26 mouse cellular contexts compared by ENCODE assay signal in the genomic region with DNA sequence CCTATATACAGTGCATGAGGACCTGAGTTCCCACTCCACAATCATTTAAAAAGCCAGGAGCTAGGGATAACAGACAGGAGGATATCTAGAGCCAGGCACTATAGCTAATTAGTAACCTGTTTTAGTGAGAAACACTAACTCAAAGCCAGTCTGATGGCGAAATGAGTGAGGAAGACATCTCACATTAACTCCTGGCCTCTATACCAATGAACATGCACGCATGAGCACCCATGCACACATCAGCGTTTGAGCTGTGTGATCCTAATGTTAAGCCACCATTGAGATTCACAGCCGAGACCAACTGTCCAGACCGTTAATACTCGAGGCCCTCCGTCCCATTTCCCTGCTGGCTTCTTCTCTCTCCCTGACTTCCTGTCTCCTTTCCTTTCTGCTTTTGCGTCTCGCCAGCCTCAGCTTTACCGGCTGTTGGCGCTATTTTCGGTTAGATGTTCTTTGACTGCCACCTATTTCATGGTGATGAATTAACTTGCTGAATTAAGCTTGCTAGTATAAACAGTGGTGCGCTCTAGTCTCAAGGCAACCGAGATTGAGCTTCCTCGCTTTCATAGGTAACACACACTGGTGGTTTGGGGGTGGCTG. TPM values are rescaled to one million over a fixed set of nuclear protein-coding genes. Genes with fewer than 3 reads are reported as not detected.
DNase-seq lines count a peak whose midpoint lies in the region; ATAC-seq and TF ChIP-seq lines count a peak whose summit lies in the region.
"Had no signal": no experiment of that assay in that cellular context is flagged by ENCODE, and none has a peak within 500 bp of the region (broad histone marks: within the 10 kb centered on the region; RNA-seq: fewer than 3 reads in every experiment).

No protein-coding gene starts in this region.

- no peak for DNase-seq in heart, postnatal 36 days
- peak; percentile 56 to 63 for DNase-seq in kidney, adult 8-10 months
- DNase-seq in kidney, postnatal 14 days = peak; percentile 63
- DNase-seq in lung, postnatal 14 days = no peak
- no peak for DNase-seq in midbrain, postnatal 0 days (ENCODE audit: low spot score)
- no peak for DNase-seq in forebrain, postnatal 0 days
- DNase-seq: adrenal gland, adult 2 months; B cell, adult 2 months; cerebellum, adult 8-10 months; gastrocnemius, postnatal 25 days; heart, postnatal 4 days had no signal

- WGBS in heart, embryonic 13.5 days = 90% methylated on average over 15 of the region's 15 CpGs
- WGBS in liver, embryonic 15.5 days (ENCODE audit: insufficient replicate concordance) = 84% methylated on average over 15 of the region's 15 CpGs
- WGBS in midbrain, postnatal 0 days = 96% methylated on average over 15 of the region's 15 CpGs
- 96% methylated on average over 15 of the region's 15 CpGs for WGBS in forebrain, postnatal 0 days

- no peaks in the 10 kb centered on the region for H3K9me3 ChIP-seq in heart, embryonic 13.5 days
- no peaks in the 10 kb centered on the region for H3K9me3 ChIP-seq in liver, embryonic 15.5 days (replicated peaks)
- no peaks in the 10 kb centered on the region for H3K9me3 ChIP-seq in midbrain, postnatal 0 days (ENCODE audit: low read length)
- no peaks in the 10 kb centered on the region for H3K9me3 ChIP-seq in forebrain, postnatal 0 days (ENCODE audit: low read length)
- H3K9me3 ChIP-seq: forebrain, embryonic 12.5 days; limb, embryonic 13.5 days; lung, embryonic 15.5 days; midbrain, embryonic 12.5 days; neural tube, embryonic 12.5 days had no signal

- H3K4me3 ChIP-seq in heart, embryonic 13.5 days = no peak overlapping the region
- H3K4me3 ChIP-seq in liver, embryonic 15.5 days (replicated peaks) = peak overlapping the region; percentile 92
- no peak overlapping the region for H3K4me3 ChIP-seq in midbrain, postnatal 0 days (ENCODE audit: low read depth, low read length)
- H3K4me3 ChIP-seq in forebrain, postnatal 0 days (ENCODE audit: low read depth, low read length) = no peak overlapping the region
- H3K4me3 ChIP-seq: forebrain, embryonic 12.5 days; limb, embryonic 13.5 days; lung, embryonic 15.5 days; midbrain, embryonic 12.5 days; neural tube, embryonic 12.5 days had no signal

- no peak overlapping the region for H3K9ac ChIP-seq in heart, embryonic 13.5 days
- H3K9ac ChIP-seq in liver, embryonic 15.5 days = peak overlapping the region; percentile 98
- no peak overlapping the region for H3K9ac ChIP-seq in midbrain, postnatal 0 days (replicated peaks; ENCODE audit: low read length, poor library complexity, severe bottlenecking)
- no peak overlapping the region for H3K9ac ChIP-seq in forebrain, postnatal 0 days
- H3K9ac ChIP-seq: forebrain, embryonic 12.5 days; limb, embryonic 13.5 days; lung, embryonic 15.5 days; midbrain, embryonic 12.5 days; neural tube, embryonic 12.5 days had no signal

- intact Hi-C loops in heart, postnatal 36 days (cut with DNase I) = loop anchor here (5.0 kb wide), 2 partner anchors 78 to 152 kb away; partner anchors contain the start of gene St3gal6

- ATAC-seq in heart, embryonic 13.5 days (ENCODE audit: extremely low read depth, insufficient number of reproducible peaks, low FRiP score, low TSS enrichment) = no peak
- ATAC-seq in liver, embryonic 15.5 days (ENCODE audit: insufficient read depth) = no peak
- ATAC-seq in midbrain, postnatal 0 days (ENCODE audit: low FRiP score) = no peak
- ATAC-seq in forebrain, postnatal 0 days = no peak
- ATAC-seq: hindbrain, postnatal 0 days; intestine, postnatal 0 days had no signal

- TF ChIP-seq CTCF in midbrain, postnatal 0 days (IDR thresholded peaks at IDR 0.05) = no peak
- no peak for TF ChIP-seq CTCF in forebrain, postnatal 0 days (IDR thresholded peaks at IDR 0.05; ENCODE audit: low read depth)

- H3K36me3 ChIP-seq in heart, embryonic 13.5 days = peaks cover 60% of the 10 kb centered on the region
- H3K36me3 ChIP-seq in liver, embryonic 15.5 days (replicated peaks) = peaks cover 69% of the 10 kb centered on the region
- H3K36me3 ChIP-seq in midbrain, postnatal 0 days (ENCODE audit: insufficient read depth, low read length) = peaks cover 34% of the 10 kb centered on the region
- H3K36me3 ChIP-seq in forebrain, postnatal 0 days (ENCODE audit: insufficient read depth) = peaks cover 36% of the 10 kb centered on the region; the same call in 1 of the 2 replicates

- H3K4me2 ChIP-seq in heart, embryonic 13.5 days = peak overlapping the region; percentile 91; the same call in 1 of the 2 replicates
- H3K4me2 ChIP-seq in liver, embryonic 15.5 days = peak overlapping the region; percentile 67
- H3K4me2 ChIP-seq in midbrain, postnatal 0 days (ENCODE audit: low read depth, low read length, poor library complexity, severe bottlenecking) = no peak overlapping the region
- no peak overlapping the region for H3K4me2 ChIP-seq in forebrain, postnatal 0 days (ENCODE audit: low read depth)
- H3K4me2 ChIP-seq: forebrain, embryonic 12.5 days; limb, embryonic 13.5 days; lung, embryonic 15.5 days; midbrain, embryonic 12.5 days; neural tube, embryonic 12.5 days had no signal

- H3K27me3 ChIP-seq in heart, embryonic 13.5 days (replicated peaks) = no peaks in the 10 kb centered on the region
- no peaks in the 10 kb centered on the region for H3K27me3 ChIP-seq in liver, embryonic 15.5 days
- H3K27me3 ChIP-seq in midbrain, postnatal 0 days (ENCODE audit: insufficient read depth, low read length) = no peaks in the 10 kb centered on the region
- no peaks in the 10 kb centered on the region for H3K27me3 ChIP-seq in forebrain, postnatal 0 days (ENCODE audit: insufficient read depth, low read length)
- H3K27me3 ChIP-seq: forebrain, embryonic 12.5 days; limb, embryonic 13.5 days; lung, embryonic 15.5 days; midbrain, embryonic 12.5 days; neural tube, embryonic 12.5 days had no signal

- H3K4me1 ChIP-seq in heart, embryonic 13.5 days = peaks cover 38% of the 10 kb centered on the region
- H3K4me1 ChIP-seq in liver, embryonic 15.5 days (replicated peaks) = peaks cover 59% of the 10 kb centered on the region
- H3K4me1 ChIP-seq in midbrain, postnatal 0 days (ENCODE audit: insufficient read depth, low read length) = no peaks in the 10 kb centered on the region
- H3K4me1 ChIP-seq in forebrain, postnatal 0 days (ENCODE audit: insufficient read depth) = peaks cover 3% of the 10 kb centered on the region; the same call in 1 of the 2 replicates
- H3K4me1 ChIP-seq: neural tube, embryonic 12.5 days had no signal

- no peak overlapping the region for H3K27ac ChIP-seq in heart, embryonic 13.5 days (replicated peaks)
- peak overlapping the region; percentile 88 for H3K27ac ChIP-seq in liver, embryonic 15.5 days (replicated peaks)
- no peak overlapping the region for H3K27ac ChIP-seq in midbrain, postnatal 0 days (ENCODE audit: low read depth, low read length)
- no peak overlapping the region for H3K27ac ChIP-seq in forebrain, postnatal 0 days (ENCODE audit: low read depth, low read length)
- H3K27ac ChIP-seq: forebrain, embryonic 12.5 days; hindbrain, postnatal 0 days; limb, embryonic 13.5 days; lung, embryonic 15.5 days; midbrain, embryonic 12.5 days; neural tube, embryonic 12.5 days; stomach, postnatal 0 days had no signal

RNA-seq across cellular contexts. Expression of gene Cpox, which starts 3.8 kb away (rescaled TPM):
- polyA plus RNA-seq in heart, embryonic 13.5 days (2015; fragmentation: Nextera tagmentation; extraction: Ambion mirVana) = 26.9 and 37.8 TPM in 2 replicates
- 10 to 100 TPM; 39.8 to 40.0 TPM for total RNA-seq in heart, postnatal 36 days (2021)
- polyA plus RNA-seq in liver, embryonic 15.5 days (2015; fragmentation: Nextera tagmentation; extraction: Ambion mirVana) = 496 and 576 TPM in 2 replicates
- 14.9 and 15.9 TPM in 2 replicates for total RNA-seq in midbrain, postnatal 0 days (2014; rRNA removed)
- 10.7 and 12.4 TPM in 2 replicates for polyA plus RNA-seq in midbrain, postnatal 0 days (2015; fragmentation: Nextera tagmentation; extraction: Ambion mirVana)
- 12.9 and 22.4 TPM in 2 replicates for total RNA-seq in forebrain, postnatal 0 days (2014; rRNA removed)
- polyA plus RNA-seq in forebrain, postnatal 0 days (2015; fragmentation: Nextera tagmentation; extraction: Ambion mirVana) = 5.9 and 10.0 TPM in 2 replicates

RNA-seq across cellular contexts. Expression of gene E330017A01Rik, which starts 35.4 kb away (rescaled TPM):
- not detected in 2 replicates for polyA plus RNA-seq in heart, embryonic 13.5 days (2015; fragmentation: Nextera tagmentation; extraction: Ambion mirVana)
- total RNA-seq in heart, postnatal 36 days (2021) = not detected
- not detected in 2 replicates for polyA plus RNA-seq in liver, embryonic 15.5 days (2015; fragmentation: Nextera tagmentation; extraction: Ambion mirVana)
- total RNA-seq in midbrain, postnatal 0 days (2014; rRNA removed) = not detected in 2 replicates
- polyA plus RNA-seq in midbrain, postnatal 0 days (2015; fragmentation: Nextera tagmentation; extraction: Ambion mirVana) = 0.14 TPM in 1 of 2 replicates, not detected in the other
- total RNA-seq in forebrain, postnatal 0 days (2014; rRNA removed) = not detected in 2 replicates
- 0.16 TPM in 1 of 2 replicates, not detected in the other for polyA plus RNA-seq in forebrain, postnatal 0 days (2015; fragmentation: Nextera tagmentation; extraction: Ambion mirVana)
- total RNA-seq: adrenal gland, adult 2 months; gastrocnemius, postnatal 25 days; heart, adult 8-10 months; heart, postnatal 4 days; hindbrain, postnatal 0 days; layer of hippocampus, postnatal 25 days; left cerebral cortex, postnatal 14 days; megakaryocyte progenitor cell, adult 5-6 weeks had no signal
- polyA plus RNA-seq: adrenal gland, adult 2 months; forebrain, embryonic 12.5 days; hindbrain, postnatal 0 days; intestine, postnatal 0 days; limb, embryonic 13.5 days; lung, embryonic 15.5 days; midbrain, embryonic 12.5 days; stomach, postnatal 0 days; thymus, postnatal 0 days had no signal

RNA-seq across cellular contexts. Expression of gene Gpr15, which starts 45.0 kb away (rescaled TPM):
- not detected in 2 replicates for polyA plus RNA-seq in heart, embryonic 13.5 days (2015; fragmentation: Nextera tagmentation; extraction: Ambion mirVana)
- total RNA-seq in heart, postnatal 36 days (2021) = not detected
- polyA plus RNA-seq in liver, embryonic 15.5 days (2015; fragmentation: Nextera tagmentation; extraction: Ambion mirVana) = 0.05 and 0.12 TPM in 2 replicates
- total RNA-seq in midbrain, postnatal 0 days (2014; rRNA removed) = 0.11 and 2.1 TPM in 2 replicates
- not detected in 2 replicates for polyA plus RNA-seq in midbrain, postnatal 0 days (2015; fragmentation: Nextera tagmentation; extraction: Ambion mirVana)
- 0.14 TPM in 1 of 2 replicates, not detected in the other for total RNA-seq in forebrain, postnatal 0 days (2014; rRNA removed)
- polyA plus RNA-seq in forebrain, postnatal 0 days (2015; fragmentation: Nextera tagmentation; extraction: Ambion mirVana) = not detected in 2 replicates
- total RNA-seq: adrenal gland, adult 2 months; gastrocnemius, postnatal 25 days; heart, adult 8-10 months; heart, postnatal 4 days; layer of hippocampus, postnatal 25 days; left cerebral cortex, postnatal 14 days had no signal
- polyA plus RNA-seq: adrenal gland, adult 2 months; hindbrain, postnatal 0 days; limb, embryonic 13.5 days; neural tube, embryonic 12.5 days; stomach, postnatal 0 days had no signal

RNA-seq across cellular contexts. Expression of gene Cldnd1, which starts 53.8 kb away (rescaled TPM):
- 96.1 and 103 TPM in 2 replicates for polyA plus RNA-seq in heart, embryonic 13.5 days (2015; fragmentation: Nextera tagmentation; extraction: Ambion mirVana)
- 10 to 100 TPM; 51.7 to 51.9 TPM for total RNA-seq in heart, postnatal 36 days (2021)
- 24.6 and 25.4 TPM in 2 replicates for polyA plus RNA-seq in liver, embryonic 15.5 days (2015; fragmentation: Nextera tagmentation; extraction: Ambion mirVana)
- 74.2 and 96.9 TPM in 2 replicates for total RNA-seq in midbrain, postnatal 0 days (2014; rRNA removed)
- 156 and 174 TPM in 2 replicates for polyA plus RNA-seq in midbrain, postnatal 0 days (2015; fragmentation: Nextera tagmentation; extraction: Ambion mirVana)
- total RNA-seq in forebrain, postnatal 0 days (2014; rRNA removed) = 42.9 and 54.8 TPM in 2 replicates
- 117 and 129 TPM in 2 replicates for polyA plus RNA-seq in forebrain, postnatal 0 days (2015; fragmentation: Nextera tagmentation; extraction: Ambion mirVana)

RNA-seq across cellular contexts. Expression of gene Gm813, which starts 57.1 kb away (rescaled TPM):
- not detected in 2 replicates for polyA plus RNA-seq in heart, embryonic 13.5 days (2015; fragmentation: Nextera tagmentation; extraction: Ambion mirVana)
- total RNA-seq in heart, postnatal 36 days (2021) = not detected
- polyA plus RNA-seq in liver, embryonic 15.5 days (2015; fragmentation: Nextera tagmentation; extraction: Ambion mirVana) = not detected in 2 replicates
- total RNA-seq in midbrain, postnatal 0 days (2014; rRNA removed) = not detected in 2 replicates
- polyA plus RNA-seq in midbrain, postnatal 0 days (2015; fragmentation: Nextera tagmentation; extraction: Ambion mirVana) = not detected in 2 replicates
- not detected in 2 replicates for total RNA-seq in forebrain, postnatal 0 days (2014; rRNA removed)
- polyA plus RNA-seq in forebrain, postnatal 0 days (2015; fragmentation: Nextera tagmentation; extraction: Ambion mirVana) = not detected in 2 replicates
- total RNA-seq: adrenal gland, adult 2 months; gastrocnemius, postnatal 25 days; heart, adult 8-10 months; heart, postnatal 4 days; hindbrain, postnatal 0 days; layer of hippocampus, postnatal 25 days; left cerebral cortex, postnatal 14 days; megakaryocyte progenitor cell, adult 5-6 weeks had no signal
- polyA plus RNA-seq: adrenal gland, adult 2 months; forebrain, embryonic 12.5 days; hindbrain, postnatal 0 days; intestine, postnatal 0 days; limb, embryonic 13.5 days; lung, embryonic 15.5 days; midbrain, embryonic 12.5 days; neural tube, embryonic 12.5 days; stomach, postnatal 0 days; thymus, postnatal 0 days had no signal

Comparison
In these comparisons a context has a peak if more than half of its experiments do, and no peak if none do; other contexts are left out.
1. H3K4me2 ChIP-seq: peak in heart, embryonic 13.5 days (single experiment) and liver, embryonic 15.5 days (single experiment); none in midbrain, postnatal 0 days (single experiment) and forebrain, postnatal 0 days (single experiment).
2. DNase-seq: peak in kidney, adult 8-10 months (2 of 2) and kidney, postnatal 14 days (single experiment); none in heart, postnatal 36 days (0 of 2), lung, postnatal 14 days (single experiment), midbrain, postnatal 0 days (single experiment) and forebrain, postnatal 0 days (single experiment).
3. RNA of gene Cpox, which starts 3.8 kb away (polyA plus RNA-seq): 496 to 576 TPM in liver, embryonic 15.5 days; 26.9 to 37.8 TPM in heart, embryonic 13.5 days, 10.7 to 12.4 TPM in midbrain, postnatal 0 days and 5.9 to 10.0 TPM in forebrain, postnatal 0 days; every median in the first group is over 10 times any median in the second.